Mouse (Mus musculus): ENCODE results near the gene Aurka.

Gene Aurka

GRCm38 (mm10) chr2:172381898-172382297 lies 11.6 kb upstream of the Aurka start:
- no peak for DNase-seq (ENCODE audit: low spot score in 2 of 2)

DNA sequence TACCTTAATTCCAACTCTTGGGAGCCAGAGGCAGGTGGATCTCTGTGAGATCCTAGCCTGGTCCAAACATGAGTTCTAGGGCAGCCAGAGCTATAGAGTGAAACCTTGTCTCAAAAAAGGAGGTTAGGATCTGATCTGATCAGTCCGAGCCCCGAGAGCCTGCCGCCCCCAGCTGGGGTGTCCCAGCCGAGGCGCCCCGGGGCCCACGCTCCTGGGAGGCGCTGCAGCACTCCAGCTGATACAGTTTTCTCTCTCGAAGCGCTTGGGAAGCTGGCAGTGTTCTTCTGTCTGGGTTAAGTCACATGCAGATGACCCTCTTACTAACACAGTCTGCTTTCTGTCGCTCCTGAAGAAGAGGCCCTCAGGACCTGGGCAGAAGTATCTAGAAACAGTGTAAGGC lies 11.0 kb upstream of the Aurka start:
- DNase-seq (ENCODE audit: low spot score in 2 of 2) = no peak

GRCm38 (mm10) chr2:172380513-172380912 lies 10.2 kb upstream of the Aurka start:
- DNase-seq (ENCODE audit: low spot score in 2 of 2) = no peak

DNA sequence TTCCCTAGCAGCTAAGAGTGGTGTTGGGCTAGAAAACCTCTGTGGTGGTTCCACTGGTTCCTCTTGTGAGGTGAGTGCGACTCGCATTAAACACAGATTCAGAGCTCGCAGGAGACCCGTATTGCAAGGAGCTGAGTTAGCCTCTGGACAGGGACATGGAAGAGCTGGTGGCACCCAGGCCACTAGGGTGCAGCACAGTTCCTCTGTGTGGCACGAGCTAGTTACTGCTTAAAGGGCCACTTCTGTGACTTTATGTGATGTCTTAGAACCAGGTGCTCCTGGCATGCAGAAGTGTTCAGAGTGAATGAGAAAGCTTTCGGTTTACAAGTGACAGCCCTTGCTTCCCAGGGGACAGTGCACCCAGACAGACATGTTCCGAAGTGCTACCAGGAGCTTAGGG lies 8.0 kb upstream of the Aurka start:
- peak; percentile 22 to 31 for DNase-seq (ENCODE audit: low spot score in 2 of 2)

- DNase-seq (ENCODE audit: low spot score in 2 of 2) = no peak
Observed at GRCm38 (mm10) chr2:172376999-172377515, 6.7 kb upstream of the Aurka start.

DNA sequence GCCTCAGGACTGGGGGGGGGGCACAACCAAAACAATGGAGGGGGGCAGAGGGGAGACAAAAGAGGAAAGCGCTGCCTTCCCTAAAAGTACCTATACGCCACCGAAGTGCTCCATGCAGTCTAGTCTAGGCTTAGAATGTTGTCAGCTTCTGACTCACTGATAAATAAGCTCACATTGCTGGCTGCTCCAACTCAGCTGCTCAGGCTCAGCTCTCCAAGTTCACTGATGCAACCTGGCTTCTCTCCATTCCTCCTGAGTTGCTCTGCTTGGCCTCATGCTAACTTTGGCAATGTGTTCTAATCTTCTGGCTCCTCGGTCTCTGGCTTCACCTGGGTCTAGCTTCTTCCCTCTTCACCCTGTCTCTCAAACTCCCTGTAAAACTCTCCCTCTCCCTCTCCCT lies 6.2 kb upstream of the Aurka start:
- DNase-seq (ENCODE audit: low spot score in 2 of 2) = no peak

DNA sequence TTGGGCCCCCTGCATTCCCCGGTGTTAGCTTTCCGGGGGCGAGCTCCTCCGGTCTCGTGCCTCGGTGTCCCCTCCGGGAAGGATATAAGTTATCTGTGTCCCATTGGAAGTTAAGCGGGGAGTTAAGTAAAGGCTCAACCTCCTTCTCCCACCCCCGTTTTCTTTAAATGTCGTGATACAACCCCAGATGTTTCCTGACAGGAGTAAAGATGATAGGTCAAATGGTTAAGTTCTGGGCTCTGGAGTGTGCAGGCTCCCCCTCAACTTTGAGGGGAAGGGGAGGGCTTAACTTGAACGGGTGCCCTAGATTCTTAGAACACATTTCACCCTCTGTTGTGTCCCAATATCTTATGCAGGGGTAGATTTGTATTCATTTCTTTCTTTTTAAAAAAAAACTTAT lies 923 bp upstream of the Aurka start:
- no peak for DNase-seq (ENCODE audit: low spot score in 2 of 2)

DNA sequence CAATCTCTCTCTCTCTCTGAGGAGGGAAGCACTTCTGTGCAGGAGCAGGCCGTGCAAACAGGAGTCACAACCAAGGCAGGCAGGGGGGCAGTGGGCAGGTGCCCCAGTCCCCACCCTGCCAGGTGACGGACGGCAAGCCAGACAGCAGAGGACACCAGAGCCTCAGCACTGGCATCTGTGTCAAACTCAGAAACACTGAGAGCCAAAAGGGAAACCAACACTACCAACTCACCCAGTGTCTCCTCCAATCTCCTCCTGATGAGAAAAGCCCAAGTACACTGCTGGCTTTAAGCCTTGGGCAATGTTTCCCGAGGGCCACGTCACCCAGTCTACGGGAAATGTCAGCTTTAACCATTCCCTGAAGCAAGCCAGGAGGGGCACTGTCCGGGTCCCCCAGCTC lies 7.2 kb downstream of the Aurka start:
- no peak for DNase-seq (ENCODE audit: low spot score in 2 of 2)

DNA sequence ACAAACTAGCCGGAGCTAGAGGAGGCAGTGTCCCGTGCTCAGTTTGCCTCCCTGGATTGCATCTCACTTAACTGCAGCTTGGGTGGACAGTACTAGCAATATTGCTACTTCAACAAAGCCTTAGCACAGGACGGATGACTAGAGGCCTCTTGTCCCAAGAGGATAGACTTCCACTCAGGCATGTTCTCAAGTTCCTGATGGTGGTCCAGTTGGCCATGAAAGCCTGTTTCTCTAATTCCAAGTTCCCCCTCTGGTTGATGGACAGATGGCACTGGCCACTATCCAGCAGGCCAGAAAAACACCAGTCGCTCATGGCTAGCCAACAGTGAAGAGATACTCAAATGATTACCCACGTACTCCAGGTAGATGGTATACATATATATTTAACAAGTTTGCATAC lies 14.5 kb downstream of the Aurka start:
- no peak for DNase-seq (ENCODE audit: low spot score in 2 of 2)

- no peak for DNase-seq (ENCODE audit: low spot score in 2 of 2)
Observed at GRCm38 (mm10) chr2:172354761-172355160, 15.6 kb downstream of the Aurka start.

DNA sequence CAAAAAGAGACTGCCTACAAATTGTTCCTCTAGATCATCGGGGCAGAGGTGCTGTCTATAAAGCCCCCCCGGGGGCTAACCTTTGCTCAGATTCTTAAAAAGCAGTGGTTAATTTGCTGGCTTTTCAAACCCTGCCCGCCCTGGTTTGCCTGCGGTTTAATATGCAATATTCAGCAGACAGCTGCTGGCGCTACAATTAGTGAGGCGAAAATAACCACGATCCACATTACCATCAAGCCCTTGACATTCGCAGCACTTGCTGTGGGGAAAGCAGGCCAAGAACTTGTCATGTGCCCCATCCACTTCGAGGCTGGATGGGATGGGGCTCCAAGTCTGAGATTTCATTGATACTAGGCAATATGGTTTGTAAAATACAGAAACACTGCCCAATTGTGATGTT lies 17.1 kb downstream of the Aurka start:
- DNase-seq (ENCODE audit: low spot score in 2 of 2) = no peak

DNA sequence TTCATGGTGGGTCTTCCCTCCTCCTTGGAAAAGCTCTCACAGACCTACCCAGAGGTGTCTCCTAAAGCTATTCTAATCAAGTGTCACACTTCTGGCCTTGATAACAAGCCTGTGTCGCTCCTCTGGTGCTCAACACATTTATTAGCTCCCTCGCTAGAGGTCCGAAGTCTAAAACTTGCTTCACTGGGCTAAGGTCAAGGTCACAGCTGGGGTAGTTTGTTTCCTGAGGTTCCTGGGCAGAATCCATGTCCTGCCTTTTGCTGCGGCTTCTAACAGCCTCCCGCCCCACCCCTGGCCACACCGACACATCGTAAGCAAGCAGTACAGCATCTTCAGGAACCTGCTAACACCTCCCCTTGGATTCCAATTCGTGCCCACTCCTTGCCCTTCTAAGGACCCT lies 19.6 kb downstream of the Aurka start:
- no peak for DNase-seq (ENCODE audit: low spot score in 2 of 2)

- no peak for DNase-seq (ENCODE audit: low spot score in 2 of 2)
Observed at GRCm38 (mm10) chr2:172349776-172350175, 20.6 kb downstream of the Aurka start.

GRCm38 (mm10) chr2:172348297-172348950 lies 21.9 kb downstream of the Aurka start:
- DNase-seq (ENCODE audit: low spot score in 2 of 2) = no peak

GRCm38 (mm10) chr2:172346933-172347611 lies 23.3 kb downstream of the Aurka start:
- DNase-seq (ENCODE audit: low spot score in 2 of 2) = no peak

DNA sequence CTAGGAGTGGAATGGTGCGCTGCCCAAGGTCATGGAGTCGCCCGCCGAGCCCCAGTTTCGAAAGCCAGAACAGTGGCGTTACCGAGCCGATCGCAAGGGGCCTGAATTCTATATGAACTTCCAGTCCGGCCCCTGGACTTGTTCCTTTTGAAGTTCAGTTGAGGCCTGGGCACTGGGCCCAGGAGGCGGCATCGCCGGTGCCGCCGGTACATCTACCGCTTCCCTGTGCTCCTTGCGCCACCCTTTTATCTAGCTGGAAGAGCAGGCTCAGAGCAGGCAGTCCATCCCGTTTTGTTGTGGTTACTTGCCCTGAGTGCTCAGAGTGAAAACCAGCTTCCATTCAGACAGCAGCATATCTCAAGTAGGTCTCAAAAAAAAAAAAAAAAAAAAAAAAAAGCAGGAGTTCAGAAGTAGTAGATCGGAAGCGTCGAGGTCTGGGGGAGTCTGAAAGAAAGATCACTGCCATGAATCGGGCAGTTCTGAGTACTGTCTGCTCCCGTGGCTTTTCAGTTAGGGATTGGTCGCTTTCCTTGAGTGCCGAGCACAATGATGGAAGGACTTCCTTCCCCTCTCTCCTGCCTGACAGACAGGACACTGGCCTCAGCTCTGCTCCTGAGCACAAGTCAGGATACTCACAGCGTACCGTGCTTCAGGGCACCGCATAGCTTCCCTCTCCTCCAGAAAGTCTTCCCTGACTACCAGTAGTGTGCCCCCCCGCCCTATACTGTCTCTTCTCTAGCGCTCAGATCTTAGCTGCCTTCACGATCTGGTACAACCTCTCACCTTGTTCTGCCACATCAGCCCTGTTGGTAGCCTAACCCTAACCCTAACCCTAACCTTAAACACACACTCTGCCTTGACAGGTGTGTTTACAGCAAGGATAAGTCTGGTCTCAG lies 24.1 kb downstream of the Aurka start:
- peak; percentile 25 to 26 for DNase-seq (ENCODE audit: low spot score in 2 of 2)

DNA sequence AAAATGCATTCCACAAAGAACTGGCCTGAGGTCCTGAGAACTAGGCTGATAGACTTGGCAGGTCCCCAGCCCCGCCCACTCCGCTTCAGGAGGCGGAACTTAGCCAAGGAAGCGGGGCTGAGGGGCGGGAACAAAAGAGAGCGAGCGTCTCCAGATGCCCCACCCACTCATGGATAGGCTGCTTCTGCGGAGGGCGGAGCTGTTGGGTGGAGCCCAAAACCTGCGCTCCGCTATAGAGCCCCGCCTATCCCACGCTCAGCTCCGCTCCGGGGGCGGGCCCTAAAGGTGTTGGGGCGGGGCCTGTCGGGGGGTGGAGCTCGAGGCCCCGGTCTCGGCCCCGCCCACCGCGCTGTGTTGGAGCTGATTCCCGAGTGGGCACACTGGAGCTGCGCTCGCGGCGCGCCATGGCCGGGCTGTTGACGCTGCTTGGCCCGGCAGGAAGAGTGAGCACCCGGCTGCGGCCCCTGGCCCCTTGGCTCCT lies 25.0 kb downstream of the Aurka start, which contains the start of gene Fam210b:
Fam210b (plus strand) TSS at position 308 of the 481 bp plus-strand sequence.
- peak; percentile 91 to 95 for DNase-seq (ENCODE audit: low spot score in 2 of 2)

DNA sequence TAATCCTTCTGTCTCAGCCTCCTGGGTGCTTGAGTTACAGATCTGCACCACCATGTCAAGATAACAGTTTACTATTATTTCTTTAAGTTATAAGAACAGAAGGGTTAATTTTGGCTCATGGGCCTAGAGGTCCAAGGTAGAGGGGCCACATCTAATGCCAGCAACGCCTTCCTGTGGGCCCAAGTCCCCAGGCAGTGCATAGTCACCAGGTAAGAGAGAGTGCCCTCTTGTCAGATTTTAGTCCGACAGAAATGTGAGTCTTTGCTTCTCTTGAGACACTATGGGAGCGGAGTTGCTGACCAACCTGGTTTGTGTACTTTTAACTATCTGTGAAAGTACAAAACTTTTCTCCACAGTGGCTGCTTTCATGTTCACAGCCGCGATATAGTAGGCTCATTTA lies 25.7 kb downstream of the Aurka start:
- no peak for DNase-seq (ENCODE audit: low spot score in 2 of 2)

- DNase-seq (ENCODE audit: low spot score in 2 of 2) = no peak
Observed at GRCm38 (mm10) chr2:172343751-172344150, 26.6 kb downstream of the Aurka start.

DNA sequence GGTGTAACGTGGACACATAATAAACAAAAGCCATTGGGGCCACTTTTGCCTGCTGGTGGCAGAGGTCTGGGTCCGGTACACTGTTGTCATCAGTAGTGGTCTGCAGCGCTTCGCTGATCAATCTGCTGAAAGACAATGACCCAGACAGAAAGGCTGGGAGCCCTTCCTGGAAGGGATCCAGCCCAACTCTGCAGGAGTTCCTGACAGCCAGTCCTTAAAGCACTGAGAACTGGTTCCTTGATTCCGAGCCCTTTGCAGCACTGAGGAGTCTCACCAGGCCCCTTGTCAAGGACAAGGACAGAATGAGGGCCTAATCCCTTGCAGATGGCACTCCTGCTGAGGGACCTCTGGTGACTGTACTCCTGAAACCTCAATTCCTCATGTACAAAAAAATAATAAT lies 28.7 kb downstream of the Aurka start:
- DNase-seq (ENCODE audit: low spot score in 2 of 2) = no peak

- DNase-seq (ENCODE audit: low spot score in 2 of 2) = no peak
Observed at GRCm38 (mm10) chr2:172340936-172341335, 29.4 kb downstream of the Aurka start.
